In genomic region chr9:63151072-63151870, GRCm38 (mm10) we compare ENCODE assay signal across 9 mouse cellular contexts. TPM values are rescaled to one million over a fixed set of nuclear protein-coding genes. Genes with fewer than 3 reads are reported as not detected.
DNase-seq lines count a peak whose midpoint lies in the region; ATAC-seq and TF ChIP-seq lines count a peak whose summit lies in the region.
"Had no signal": no experiment of that assay in that cellular context is flagged by ENCODE, and none has a peak within 500 bp of the region (broad histone marks: within the 10 kb centered on the region; RNA-seq: fewer than 3 reads in every experiment).

No protein-coding gene starts in this region.

- H3K4me1 ChIP-seq in lung, adult 2 months (ENCODE audit: control insufficient read depth, insufficient read depth, low read length), result 0 out of 2 replicates have a peak, but pooled peaks cover 4% of the 10 kb centered on the region
- H3K4me1 ChIP-seq in neural tube, embryonic 13.5 days (replicated peaks), result peaks cover 60% of the 10 kb centered on the region

- no peak for TF ChIP-seq POLR2A in lung, adult 2 months (IDR thresholded peaks at IDR 0.05; ENCODE audit: borderline replicate concordance, extremely low read depth, low read depth, low read length)

- peak; percentile 25; the same call in 1 of the 2 replicates for ATAC-seq in neural tube, embryonic 13.5 days (ENCODE audit: low read depth)

- H3K27me3 ChIP-seq in neural tube, embryonic 13.5 days, result peaks cover 91% of the 10 kb centered on the region

- DNase-seq in lung, adult 18-20 months, result peak; percentile 31 to 57
- no peak for DNase-seq in lung, adult 2 months
- peak; percentile 89 for DNase-seq in embryo, embryonic 9.5 days (ENCODE audit: extremely low spot score)
- DNase-seq in heart, postnatal 4 days, result peak; percentile 91
- peak; percentile 94 to 95 for DNase-seq in kidney, postnatal 4 days
- DNase-seq in frontal cortex, postnatal 25 days (ENCODE audit: low spot score in 2 of 2), result no peak
- DNase-seq in layer of hippocampus, postnatal 14 days (ENCODE audit: low spot score in 2 of 2), result no peak

- peak overlapping the region; percentile 61 for H3K4me2 ChIP-seq in neural tube, embryonic 13.5 days
- H3K4me2 ChIP-seq: liver, embryonic 15.5 days had no signal

- H3K27ac ChIP-seq in neural tube, embryonic 13.5 days (replicated peaks), result peak overlapping the region; percentile 93
- H3K27ac ChIP-seq: liver, embryonic 15.5 days had no signal

- 5% methylated on average over 20 of the region's 20 CpGs for WGBS in lung, adult 2 months
- whole genome bisulfite sequencing in neural tube, embryonic 13.5 days, result 1% methylated on average over 20 of the region's 20 CpGs

- peak overlapping the region; percentile 74 for H3K9ac ChIP-seq in neural tube, embryonic 13.5 days
- H3K9ac ChIP-seq: liver, embryonic 15.5 days had no signal

- H3K9me3 ChIP-seq in neural tube, embryonic 13.5 days, result no peaks in the 10 kb centered on the region
- H3K9me3 ChIP-seq: liver, embryonic 15.5 days had no signal

- no peak overlapping the region for H3K4me3 ChIP-seq in lung, adult 2 months (replicated peaks; ENCODE audit: extremely low read depth, low read depth, low read length)
- H3K4me3 ChIP-seq in neural tube, embryonic 13.5 days, result peak overlapping the region; percentile 51
- H3K4me3 ChIP-seq: liver, embryonic 15.5 days had no signal

- TF ChIP-seq CTCF in lung, adult 2 months (IDR thresholded peaks at IDR 0.05; ENCODE audit: insufficient read depth, low read length), result no peak

- no peaks in the 10 kb centered on the region for H3K36me3 ChIP-seq in neural tube, embryonic 13.5 days
- H3K36me3 ChIP-seq: liver, embryonic 15.5 days had no signal

RNA-seq across cellular contexts. Expression of gene Skor1, which starts 2.5 kb away (rescaled TPM):
- 0.02 and 0.07 TPM in 2 replicates for polyA plus RNA-seq in lung, adult 2 months (2012; rRNA removed)
- under 1 TPM; 0.10 to 0.23 TPM for total RNA-seq in heart, postnatal 4 days (2021)
- polyA plus RNA-seq in neural tube, embryonic 13.5 days (2015; fragmentation: Nextera tagmentation; extraction: Ambion mirVana), result 25.4 and 27.9 TPM in 2 replicates
- total RNA-seq in layer of hippocampus, postnatal 14 days (2021), result under 1 TPM; 0.09 to 0.57 TPM
- polyA plus RNA-seq: liver, embryonic 15.5 days had no signal

Comparison
In these comparisons a context has a peak if more than half of its experiments do, and no peak if none do; other contexts are left out.
1. DNase-seq: peak in lung, adult 18-20 months (2 of 2), embryo, embryonic 9.5 days (single experiment), heart, postnatal 4 days (single experiment) and kidney, postnatal 4 days (2 of 2); none in lung, adult 2 months (single experiment), frontal cortex, postnatal 25 days (0 of 2) and layer of hippocampus, postnatal 14 days (0 of 2).